Mouse (Mus musculus): ENCODE results near the gene Abcd2. TPM values are rescaled to one million over a fixed set of nuclear protein-coding genes. Genes with fewer than 3 reads are reported as not detected.

The Abcd2 gene
- polyA plus RNA-seq, 1 experiment from 2014 or later, result 25.3 TPM

DNA sequence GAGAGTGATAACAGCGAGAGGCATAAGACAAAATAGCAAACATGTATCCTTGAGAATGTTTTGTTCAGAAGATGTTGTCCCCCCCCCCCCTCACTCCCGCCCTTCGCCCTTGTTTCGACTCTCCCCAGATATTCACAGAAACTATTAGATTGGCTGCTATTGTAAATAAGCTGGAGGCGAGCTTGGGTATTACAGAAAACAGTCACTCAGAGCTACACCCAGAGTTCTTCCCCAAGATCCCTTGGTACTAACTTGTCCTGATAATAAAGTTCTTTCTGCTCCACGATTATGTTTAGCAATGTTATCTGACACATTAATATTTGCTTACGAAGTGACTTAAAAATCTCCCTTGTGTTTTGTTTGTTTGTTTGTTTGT, 612 bp upstream of the Abcd2 start:
- peak overlapping the region; percentile 74 for H3K27ac ChIP-seq (ENCODE audit: low read depth, low read length)
- no peaks in the 10 kb centered on the region for H3K27me3 ChIP-seq (ENCODE audit: control insufficient read depth, insufficient read depth, low read length)
- peak overlapping the region; percentile 91 for H3K4me2 ChIP-seq (ENCODE audit: low read depth, low read length, severe bottlenecking)
- peaks cover 3% of the 10 kb centered on the region; the same call in 1 of the 2 replicates for H3K4me1 ChIP-seq (replicated peaks; ENCODE audit: control insufficient read depth, insufficient read depth, low read length)
- H3K4me3 ChIP-seq (ENCODE audit: low read depth, low read length), result peak overlapping the region; percentile 58
- H3K9ac ChIP-seq (ENCODE audit: low read length), result peak overlapping the region; percentile 73
- DNase-seq (ENCODE audit: low spot score) (no peak), ATAC-seq (replicated peaks; ENCODE audit: low FRiP score) (peak; percentile 62)
- 10% methylated on average over 7 of the region's 7 CpGs for WGBS
- H3K36me3 ChIP-seq (ENCODE audit: control insufficient read depth, insufficient read depth, low read length), result no peaks in the 10 kb centered on the region
- H3K9me3 ChIP-seq (ENCODE audit: control insufficient read depth, low read length), result no peaks in the 10 kb centered on the region

GRCm38 (mm10) chr15:91190519-91191207, 936 bp downstream of the Abcd2 start:
- Histone ChIP-seq H3K9ac (ENCODE audit: low read length) (peak overlapping the region; percentile 73), H3K27me3 (ENCODE audit: control insufficient read depth, insufficient read depth, low read length) (no peaks in the 10 kb centered on the region), H3K27ac (ENCODE audit: low read depth, low read length) (peak overlapping the region; percentile 74), H3K4me2 (ENCODE audit: low read depth, low read length, severe bottlenecking) (peak overlapping the region; percentile 91), H3K9me3 (ENCODE audit: control insufficient read depth, low read length) (no peaks in the 10 kb centered on the region), H3K36me3 (ENCODE audit: control insufficient read depth, insufficient read depth, low read length) (no peaks in the 10 kb centered on the region), H3K4me3 (ENCODE audit: low read depth, low read length) (peak overlapping the region; percentile 58), H3K4me1 (replicated peaks; ENCODE audit: control insufficient read depth, insufficient read depth, low read length) (peaks cover 3% of the 10 kb centered on the region; the same call in 1 of the 2 replicates)
- ATAC-seq (replicated peaks; ENCODE audit: low FRiP score), result no peak
- 31% methylated on average over 17 of the region's 17 CpGs for WGBS
- no peak for DNase-seq (ENCODE audit: low spot score)

GRCm38 (mm10) chr15:91190026-91190425, 1.6 kb downstream of the Abcd2 start:
- Histone ChIP-seq H3K27ac (ENCODE audit: low read depth, low read length) (0 out of 2 replicates have a peak overlapping the region, but pooled peaks have one; percentile 7), H3K9ac (ENCODE audit: low read length) (peak overlapping the region; percentile 73), H3K9me3 (ENCODE audit: control insufficient read depth, low read length) (no peaks in the 10 kb centered on the region), H3K36me3 (ENCODE audit: control insufficient read depth, insufficient read depth, low read length) (no peaks in the 10 kb centered on the region), H3K4me1 (replicated peaks; ENCODE audit: control insufficient read depth, insufficient read depth, low read length) (peaks cover 3% of the 10 kb centered on the region; the same call in 1 of the 2 replicates), H3K4me3 (ENCODE audit: low read depth, low read length) (peak overlapping the region; percentile 58), H3K4me2 (ENCODE audit: low read depth, low read length, severe bottlenecking) (peak overlapping the region; percentile 91), H3K27me3 (ENCODE audit: control insufficient read depth, insufficient read depth, low read length) (no peaks in the 10 kb centered on the region)
- ATAC-seq (replicated peaks; ENCODE audit: low FRiP score) (no peak), DNase-seq (ENCODE audit: low spot score) (no peak)
- WGBS, result 11% methylated on average over 4 of the region's 4 CpGs

DNA sequence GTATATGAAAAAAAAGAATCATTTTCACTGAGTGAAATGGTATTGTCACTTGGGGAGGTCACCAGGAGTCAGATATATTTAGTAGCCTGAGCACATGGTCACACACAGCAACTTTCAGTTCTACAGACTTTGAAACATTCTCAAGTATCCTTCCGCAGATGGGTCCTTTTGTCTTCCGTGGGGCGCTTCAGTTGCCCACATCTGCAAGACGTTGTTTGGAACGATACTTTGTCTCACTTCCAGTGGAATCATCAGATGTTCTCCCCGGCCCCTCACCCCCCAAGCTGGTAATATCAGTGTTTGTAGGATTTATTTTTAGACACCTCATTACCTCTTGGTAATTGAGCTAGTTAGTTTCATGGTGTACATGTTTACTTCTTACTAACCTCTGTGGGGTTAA, 5.2 kb downstream of the Abcd2 start:
- Histone ChIP-seq H3K9ac (ENCODE audit: low read length) (no peak overlapping the region), H3K9me3 (ENCODE audit: control insufficient read depth, low read length) (no peaks in the 10 kb centered on the region), H3K4me2 (ENCODE audit: low read depth, low read length, severe bottlenecking) (no peak overlapping the region), H3K4me1 (replicated peaks; ENCODE audit: control insufficient read depth, insufficient read depth, low read length) (peaks cover 3% of the 10 kb centered on the region; the same call in 1 of the 2 replicates), H3K27ac (ENCODE audit: low read depth, low read length) (no peak overlapping the region), H3K36me3 (ENCODE audit: control insufficient read depth, insufficient read depth, low read length) (no peaks in the 10 kb centered on the region), H3K4me3 (ENCODE audit: low read depth, low read length) (no peak overlapping the region), H3K27me3 (ENCODE audit: control insufficient read depth, insufficient read depth, low read length) (no peaks in the 10 kb centered on the region)
- WGBS, result 80% methylated on average over 6 of the region's 6 CpGs
- DNase-seq (ENCODE audit: low spot score) (no peak), ATAC-seq (replicated peaks; ENCODE audit: low FRiP score) (no peak)

DNA sequence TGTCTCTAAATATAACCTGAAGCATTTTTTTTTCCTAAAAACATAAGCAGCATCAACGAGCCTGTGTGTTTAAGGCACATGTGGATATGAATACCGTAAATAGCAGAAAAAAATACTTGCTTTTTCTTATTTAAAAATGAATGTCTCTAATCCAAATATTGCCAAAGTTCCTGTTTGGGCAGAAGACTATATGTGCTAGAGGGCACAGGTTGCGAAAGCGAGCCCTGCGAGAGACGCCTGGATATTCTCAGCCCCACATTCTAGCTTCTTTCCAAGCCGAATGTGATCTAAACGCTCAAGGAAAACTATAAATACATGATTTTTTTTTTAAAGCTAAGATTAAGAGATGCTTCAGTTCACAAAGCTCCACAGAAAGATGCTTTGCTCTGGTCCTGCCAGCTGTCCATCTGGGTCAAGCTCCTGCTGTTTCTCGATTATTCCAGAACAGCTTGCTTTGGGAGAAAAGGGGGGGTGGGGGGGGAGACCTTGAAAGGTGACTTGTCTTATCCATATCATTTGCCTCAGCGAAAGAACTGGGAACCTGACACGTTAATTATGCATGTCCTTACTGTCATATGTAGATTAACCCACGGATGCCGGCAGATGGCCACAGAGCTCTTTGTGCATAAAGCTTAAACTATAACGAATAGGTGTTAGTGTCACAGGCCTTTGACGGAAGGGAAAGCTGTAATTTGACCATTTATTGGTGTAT, 11.5 kb downstream of the Abcd2 start:
- Histone ChIP-seq H3K9me3 (ENCODE audit: control insufficient read depth, low read length) (no peaks in the 10 kb centered on the region), H3K9ac (ENCODE audit: low read length) (no peak overlapping the region), H3K27ac (ENCODE audit: low read depth, low read length) (no peak overlapping the region; the same call in 1 of the 2 replicates), H3K27me3 (ENCODE audit: control insufficient read depth, insufficient read depth, low read length) (no peaks in the 10 kb centered on the region), H3K4me1 (replicated peaks; ENCODE audit: control insufficient read depth, insufficient read depth, low read length) (peaks cover 4% of the 10 kb centered on the region; the same call in 1 of the 2 replicates), H3K4me3 (ENCODE audit: low read depth, low read length) (no peak overlapping the region), H3K36me3 (ENCODE audit: control insufficient read depth, insufficient read depth, low read length) (no peaks in the 10 kb centered on the region; the same call in 1 of the 2 replicates), H3K4me2 (ENCODE audit: low read depth, low read length, severe bottlenecking) (no peak overlapping the region)
- 67% methylated on average over 15 of the region's 15 CpGs for WGBS
- DNase-seq (ENCODE audit: low spot score) (no peak), ATAC-seq (replicated peaks; ENCODE audit: low FRiP score) (peak; percentile 42; the same call in 1 of the 2 replicates)

- no peaks in the 10 kb centered on the region; the same call in 1 of the 2 replicates for H3K36me3 ChIP-seq (ENCODE audit: control insufficient read depth, insufficient read depth, low read length)
- no peaks in the 10 kb centered on the region for H3K9me3 ChIP-seq (ENCODE audit: control insufficient read depth, low read length)
- H3K9ac ChIP-seq (ENCODE audit: low read length), result no peak overlapping the region
- ATAC-seq (replicated peaks; ENCODE audit: low FRiP score) (no peak), DNase-seq (ENCODE audit: low spot score) (no peak)
- no peak overlapping the region for H3K4me2 ChIP-seq (ENCODE audit: low read depth, low read length, severe bottlenecking)
- peaks cover 4% of the 10 kb centered on the region; the same call in 1 of the 2 replicates for H3K4me1 ChIP-seq (replicated peaks; ENCODE audit: control insufficient read depth, insufficient read depth, low read length)
- H3K27ac ChIP-seq (ENCODE audit: low read depth, low read length), result no peak overlapping the region
- 87% methylated on average over 9 of the region's 9 CpGs for WGBS
- no peaks in the 10 kb centered on the region for H3K27me3 ChIP-seq (ENCODE audit: control insufficient read depth, insufficient read depth, low read length)
- no peak overlapping the region for H3K4me3 ChIP-seq (ENCODE audit: low read depth, low read length)
These were observed 12.8 kb downstream of the Abcd2 start for GRCm38 (mm10) chr15:91178656-91179314.

DNA sequence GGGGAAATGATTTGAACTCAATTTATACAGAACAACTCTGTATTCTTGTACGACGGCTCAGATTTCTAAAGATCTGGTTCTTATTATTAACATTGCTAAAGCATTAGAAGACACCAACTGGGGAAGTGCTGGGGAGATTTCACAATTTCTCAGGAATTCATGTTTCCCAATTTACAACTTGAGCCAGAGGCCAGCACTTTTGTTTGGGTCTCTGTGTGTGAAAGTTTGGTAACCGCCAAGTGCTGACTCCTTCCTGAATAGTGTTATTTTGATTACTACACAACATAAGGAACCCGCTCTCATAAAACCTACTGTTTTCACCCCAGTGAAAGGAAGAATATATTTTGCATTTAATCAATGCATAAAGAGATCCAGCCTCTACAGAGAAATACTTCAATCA, 19.4 kb downstream of the Abcd2 start:
- H3K4me3 ChIP-seq (ENCODE audit: low read depth, low read length), result no peak overlapping the region
- H3K36me3 ChIP-seq (ENCODE audit: control insufficient read depth, insufficient read depth, low read length), result no peaks in the 10 kb centered on the region; the same call in 1 of the 2 replicates
- no peak for DNase-seq (ENCODE audit: low spot score)

GRCm38 (mm10) chr15:91171332-91171731, 20.3 kb downstream of the Abcd2 start:
- WGBS, result 79% methylated on average over 4 of the region's 4 CpGs
- DNase-seq (ENCODE audit: low spot score), result no peak
- no peak for ATAC-seq (replicated peaks; ENCODE audit: low FRiP score)
- Histone ChIP-seq H3K27ac (ENCODE audit: low read depth, low read length) (no peak overlapping the region), H3K36me3 (ENCODE audit: control insufficient read depth, insufficient read depth, low read length) (no peaks in the 10 kb centered on the region; the same call in 1 of the 2 replicates), H3K9me3 (ENCODE audit: control insufficient read depth, low read length) (no peaks in the 10 kb centered on the region), H3K4me2 (ENCODE audit: low read depth, low read length, severe bottlenecking) (no peak overlapping the region), H3K27me3 (ENCODE audit: control insufficient read depth, insufficient read depth, low read length) (no peaks in the 10 kb centered on the region), H3K4me3 (ENCODE audit: low read depth, low read length) (no peak overlapping the region), H3K9ac (ENCODE audit: low read length) (no peak overlapping the region), H3K4me1 (replicated peaks; ENCODE audit: control insufficient read depth, insufficient read depth, low read length) (no peaks in the 10 kb centered on the region)

More for the DNA sequence above, 19.4 kb downstream of the Abcd2 start:
- Histone ChIP-seq H3K4me2 (ENCODE audit: low read depth, low read length, severe bottlenecking) (no peak overlapping the region), H3K9me3 (ENCODE audit: control insufficient read depth, low read length) (no peaks in the 10 kb centered on the region), H3K27me3 (ENCODE audit: control insufficient read depth, insufficient read depth, low read length) (no peaks in the 10 kb centered on the region), H3K27ac (ENCODE audit: low read depth, low read length) (no peak overlapping the region), H3K4me1 (replicated peaks; ENCODE audit: control insufficient read depth, insufficient read depth, low read length) (no peaks in the 10 kb centered on the region), H3K9ac (ENCODE audit: low read length) (no peak overlapping the region)
- ATAC-seq (replicated peaks; ENCODE audit: low FRiP score), result no peak
- WGBS, result 72% methylated on average over 4 of the region's 4 CpGs
